Mouse (Mus musculus): ENCODE measurements around the gene Pgm1.

DNA sequence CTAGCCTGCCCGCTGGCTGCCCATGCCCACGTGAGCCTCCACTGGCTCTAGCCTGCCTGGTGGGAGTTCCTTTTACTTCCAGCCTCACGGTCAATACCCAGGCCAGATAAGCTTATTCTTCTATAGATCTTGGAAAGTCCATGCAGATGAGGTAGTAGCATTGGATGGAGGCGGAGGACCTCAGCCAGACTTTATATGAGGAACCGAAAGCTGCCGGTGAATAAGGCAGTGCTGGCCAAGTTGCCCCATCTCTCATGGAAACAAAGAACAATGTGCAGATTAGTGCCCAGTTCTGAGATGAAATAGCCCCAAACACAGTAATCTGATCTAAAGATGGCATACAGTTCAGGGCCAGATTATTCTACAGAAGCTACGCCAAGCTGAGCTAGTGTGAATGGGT lies 103.4 kb downstream of the Pgm1 start:
- no peak for TF ChIP-seq CTCF (IDR thresholded peaks at IDR 0.05; ENCODE audit: low read depth, low read length)
- TF ChIP-seq TAL1 (conservative IDR thresholded peaks at IDR 0.05; ENCODE audit: low read depth, low read length): no peak
- TF ChIP-seq POLR2AphosphoS5 (IDR thresholded peaks at IDR 0.05; ENCODE audit: insufficient replicate concordance, low read depth, low read length): no peak

Measured in G1E (cell line).